In the genomic region with DNA sequence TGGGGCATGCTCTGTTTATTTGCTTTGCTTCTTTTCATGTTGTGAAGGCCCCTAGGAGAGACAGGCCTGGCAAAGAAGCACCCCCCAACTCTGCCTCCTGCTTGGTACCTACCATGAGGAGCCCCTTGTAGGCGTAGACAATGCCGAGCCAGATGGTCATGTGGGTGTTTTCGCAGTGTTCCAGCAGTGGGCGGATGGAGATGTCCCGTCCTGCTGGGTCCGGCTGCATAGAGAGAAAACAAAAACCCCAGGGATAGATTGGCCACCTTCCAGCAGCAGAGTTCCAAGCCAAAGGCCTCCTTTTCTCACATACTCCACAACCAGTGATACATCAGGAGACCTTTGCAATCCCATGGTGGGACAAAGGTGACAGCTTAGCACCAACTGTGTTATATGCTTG, we compare ENCODE assay signal across 9 mouse cellular contexts. TPM values are rescaled to one million over a fixed set of nuclear protein-coding genes. Genes with fewer than 3 reads are reported as not detected.
DNase-seq lines count a peak whose midpoint lies in the region; ATAC-seq and TF ChIP-seq lines count a peak whose summit lies in the region.
"Had no signal": no experiment of that assay in that cellular context is flagged by ENCODE, and none has a peak within 500 bp of the region (broad histone marks: within the 10 kb centered on the region; RNA-seq: fewer than 3 reads in every experiment).

No protein-coding gene starts in this region.

- no peak overlapping the region for H3K27ac ChIP-seq in kidney, postnatal 0 days
- no peak overlapping the region for H3K27ac ChIP-seq in intestine, postnatal 0 days (ENCODE audit: low read depth, low read length)
- H3K27ac ChIP-seq: liver, embryonic 14.5 days had no signal

- no peak overlapping the region for H3K4me2 ChIP-seq in kidney, postnatal 0 days (ENCODE audit: low read length)
- no peak overlapping the region for H3K4me2 ChIP-seq in intestine, postnatal 0 days (replicated peaks; ENCODE audit: low read depth)

- no peaks in the 10 kb centered on the region for H3K9me3 ChIP-seq in kidney, postnatal 0 days (replicated peaks; ENCODE audit: low read length)
- H3K9me3 ChIP-seq in intestine, postnatal 0 days (ENCODE audit: control insufficient read depth): no peaks in the 10 kb centered on the region

- H3K27me3 ChIP-seq in kidney, postnatal 0 days (ENCODE audit: insufficient read depth, low read length): no peaks in the 10 kb centered on the region
- H3K27me3 ChIP-seq in intestine, postnatal 0 days (replicated peaks; ENCODE audit: control insufficient read depth, insufficient read depth, low read length): no peaks in the 10 kb centered on the region

- TF ChIP-seq CTCF in kidney, postnatal 0 days (IDR thresholded peaks at IDR 0.05; ENCODE audit: low read depth): no peak
- no peak for TF ChIP-seq CTCF in intestine, postnatal 0 days (IDR thresholded peaks at IDR 0.05; ENCODE audit: low read depth)

- no peaks in the 10 kb centered on the region for H3K4me1 ChIP-seq in kidney, postnatal 0 days (replicated peaks; ENCODE audit: insufficient read depth, low read length)
- H3K4me1 ChIP-seq in intestine, postnatal 0 days (replicated peaks; ENCODE audit: control insufficient read depth, insufficient read depth, low read length): no peaks in the 10 kb centered on the region

- no peak overlapping the region for H3K4me3 ChIP-seq in kidney, postnatal 0 days (replicated peaks; ENCODE audit: low read depth, low read length)
- no peak overlapping the region for H3K4me3 ChIP-seq in intestine, postnatal 0 days (ENCODE audit: low read depth, low read length)

- WGBS in kidney, postnatal 0 days: 51% methylated on average over 6 of the region's 6 CpGs
- WGBS in intestine, postnatal 0 days: 68% methylated on average over 6 of the region's 6 CpGs

- no peak for ATAC-seq in kidney, postnatal 0 days (replicated peaks; ENCODE audit: low FRiP score, low read depth)
- ATAC-seq in CD4-positive, CD25-positive, alpha-beta regulatory T cell, adult 4 months: no peak
- ATAC-seq in intestine, postnatal 0 days: no peak

- no peaks in the 10 kb centered on the region for H3K36me3 ChIP-seq in kidney, postnatal 0 days (ENCODE audit: insufficient read depth, low read length)
- no peaks in the 10 kb centered on the region for H3K36me3 ChIP-seq in intestine, postnatal 0 days (ENCODE audit: control insufficient read depth, insufficient read depth)

- peak; percentile 42 for DNase-seq in kidney, postnatal 0 days (ENCODE audit: low spot score)
- no peak for DNase-seq in kidney, adult 8-10 months
- peak; percentile 45 for DNase-seq in cerebellum, adult 11 months
- peak; percentile 61 to 65 for DNase-seq in cerebellum, postnatal 36 days
- peak; percentile 58 to 93 for DNase-seq in left cerebral cortex, adult 8-10 months (ENCODE audit: low spot score in 2 of 2)
- DNase-seq in retina, postnatal 1 day: no peak

- no peak overlapping the region for H3K9ac ChIP-seq in kidney, postnatal 0 days (ENCODE audit: low read depth, low read length)
- H3K9ac ChIP-seq in intestine, postnatal 0 days (ENCODE audit: low read depth, low read length): no peak overlapping the region
- H3K9ac ChIP-seq: liver, embryonic 14.5 days had no signal

RNA-seq across cellular contexts. Expression of gene Tbc1d2, which starts 34.2 kb away (rescaled TPM):
- 3.6 and 4.2 TPM in 2 replicates for polyA plus RNA-seq in kidney, postnatal 0 days (2015; fragmentation: Nextera tagmentation; extraction: Ambion mirVana)
- 1 to 10 TPM; 2.4 to 3.9 (median 3.4) TPM for total RNA-seq in left cerebral cortex, adult 8-10 months (2022)
- under 1 TPM; 0.18 to 0.58 TPM for polyA plus RNA-seq in CD4-positive, CD25-positive, alpha-beta regulatory T cell, adult 4 months (2017; shearing (Covaris generic))
- polyA plus RNA-seq in intestine, postnatal 0 days (2015; fragmentation: Nextera tagmentation; extraction: Ambion mirVana): 5.1 and 5.2 TPM in 2 replicates

Comparison
In these comparisons a context has a peak if more than half of its experiments do, and no peak if none do; other contexts are left out.
1. DNase-seq: peak in kidney, postnatal 0 days (single experiment), cerebellum, adult 11 months (single experiment), cerebellum, postnatal 36 days (2 of 2) and left cerebral cortex, adult 8-10 months (2 of 2); none in kidney, adult 8-10 months (0 of 2) and retina, postnatal 1 day (single experiment).